Mouse (Mus musculus): ENCODE data around the gene Spred1. TPM values are rescaled to one million over a fixed set of nuclear protein-coding genes. Genes with fewer than 3 reads are reported as not detected.

The Spred1 gene
- polyA plus RNA-seq, 1 experiment from 2014 or later, result 15.7 TPM

DNA sequence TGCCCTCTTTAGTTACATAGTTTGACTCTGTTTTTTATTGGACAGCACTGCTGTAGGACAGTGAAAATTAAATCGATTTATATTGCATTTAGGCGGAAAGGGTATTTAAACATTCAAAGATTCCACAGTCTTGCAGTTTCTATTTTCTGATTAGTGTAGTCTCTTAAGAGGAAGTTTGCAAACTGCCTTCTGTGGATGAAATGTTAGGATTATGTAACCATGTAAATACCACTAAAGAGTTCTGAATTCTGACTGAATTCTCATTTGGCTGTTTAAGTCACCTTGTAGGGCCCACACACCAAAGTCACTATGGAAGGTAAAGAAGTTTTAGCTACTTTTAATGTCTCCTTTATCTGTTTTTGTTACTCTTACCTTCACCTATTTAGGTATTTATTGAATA is 24.9 kb downstream of the Spred1 start:
- Histone ChIP-seq H3K4me2 (replicated peaks) (no peak overlapping the region), H3K4me1 (peaks cover 3% of the 10 kb centered on the region; the same call in 1 of the 2 replicates), H3K27ac (no peak overlapping the region), H3K9me3 (no peaks in the 10 kb centered on the region), H3K4me3 (no peak overlapping the region), H3K9ac (no peak overlapping the region), H3K36me3 (no peaks in the 10 kb centered on the region), H3K27me3 (no peaks in the 10 kb centered on the region)
- ATAC-seq (ENCODE audit: low FRiP score, low read depth), result no peak
- 85% methylated on average over 2 of the region's 2 CpGs for WGBS

DNA sequence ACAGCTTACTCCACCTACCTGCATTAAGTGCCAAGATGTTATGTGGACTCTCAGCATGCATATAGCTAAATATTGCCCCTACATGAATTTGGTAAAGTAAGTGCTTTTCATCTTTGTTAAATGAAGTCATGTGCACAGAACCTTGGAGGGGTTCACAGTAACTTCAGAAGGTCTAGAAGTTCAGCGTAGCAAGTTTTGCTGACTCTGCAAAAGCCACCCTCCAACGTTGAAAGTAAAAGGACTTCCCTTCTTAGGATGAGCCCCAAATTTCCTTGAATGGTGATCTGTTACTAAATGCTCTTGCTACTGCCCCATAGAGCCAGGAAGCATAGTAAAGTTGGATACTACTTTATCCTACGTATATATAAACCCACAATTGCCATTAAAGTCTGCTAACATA is 25.4 kb downstream of the Spred1 start:
- WGBS, result 84% methylated on average over 3 of the region's 3 CpGs
- Histone ChIP-seq H3K27me3 (no peaks in the 10 kb centered on the region), H3K4me2 (replicated peaks) (no peak overlapping the region), H3K9me3 (no peaks in the 10 kb centered on the region), H3K4me3 (no peak overlapping the region), H3K9ac (no peak overlapping the region), H3K4me1 (peaks cover 3% of the 10 kb centered on the region; the same call in 1 of the 2 replicates), H3K27ac (no peak overlapping the region), H3K36me3 (no peaks in the 10 kb centered on the region)
- ATAC-seq (ENCODE audit: low FRiP score, low read depth), result no peak

DNA sequence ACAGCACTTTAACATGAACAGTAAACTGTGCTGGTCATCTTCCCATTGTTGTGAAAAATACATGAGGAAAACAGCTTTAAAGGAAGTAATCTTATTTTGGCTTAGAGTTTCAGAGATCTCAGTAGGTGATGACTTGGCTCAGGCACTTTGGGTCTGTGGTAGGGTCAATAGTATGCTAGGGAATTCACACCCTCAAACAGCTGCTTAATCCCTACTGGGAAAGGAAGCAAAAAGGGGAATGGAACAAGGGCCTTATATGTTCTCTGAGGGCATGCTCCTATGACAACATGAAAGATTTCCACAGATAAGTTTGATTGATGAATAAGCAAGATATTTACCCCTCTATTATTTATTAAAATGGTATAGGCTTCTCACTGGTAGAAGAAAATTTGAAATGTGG is 31.0 kb downstream of the Spred1 start:
- Histone ChIP-seq H3K4me2 (replicated peaks) (no peak overlapping the region), H3K4me1 (peaks cover 3% of the 10 kb centered on the region; the same call in 1 of the 2 replicates), H3K4me3 (no peak overlapping the region), H3K27me3 (no peaks in the 10 kb centered on the region), H3K36me3 (0 out of 2 replicates have a peak, but pooled peaks cover 9% of the 10 kb centered on the region), H3K27ac (no peak overlapping the region), H3K9ac (no peak overlapping the region), H3K9me3 (no peaks in the 10 kb centered on the region)
- no peak for ATAC-seq (ENCODE audit: low FRiP score, low read depth)

- Histone ChIP-seq H3K9ac (no peak overlapping the region), H3K27me3 (no peaks in the 10 kb centered on the region), H3K9me3 (no peaks in the 10 kb centered on the region), H3K36me3 (peaks cover 18% of the 10 kb centered on the region), H3K27ac (no peak overlapping the region), H3K4me3 (no peak overlapping the region), H3K4me1 (no peaks in the 10 kb centered on the region), H3K4me2 (replicated peaks) (no peak overlapping the region)
- WGBS, result 78% methylated on average over 2 of the region's 2 CpGs
- ATAC-seq (ENCODE audit: low FRiP score, low read depth), result no peak
Measured at GRCm38 (mm10) chr2:117168379-117168778, 47.2 kb downstream of the Spred1 start.

DNA sequence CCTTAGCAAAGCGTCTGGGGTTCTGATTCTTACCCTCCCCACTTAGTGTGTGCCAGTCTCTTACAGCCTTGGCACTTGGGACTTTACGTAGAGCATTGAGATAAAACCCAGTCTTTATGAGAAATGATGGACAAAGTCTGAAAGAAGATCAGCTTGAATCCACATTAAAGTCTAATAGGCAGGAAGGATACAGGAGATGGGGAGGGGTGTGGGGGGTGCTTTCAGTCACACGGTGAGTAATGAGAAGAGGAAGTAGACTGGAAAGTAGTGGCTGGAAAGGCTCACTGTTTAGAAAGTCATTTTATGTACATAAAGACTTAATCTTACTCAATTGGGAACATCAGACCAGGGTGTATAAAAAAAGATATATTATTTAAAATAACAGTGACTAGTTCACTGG is 47.9 kb downstream of the Spred1 start:
- Histone ChIP-seq H3K9me3 (no peaks in the 10 kb centered on the region), H3K4me1 (no peaks in the 10 kb centered on the region), H3K27ac (no peak overlapping the region), H3K9ac (no peak overlapping the region), H3K27me3 (no peaks in the 10 kb centered on the region), H3K36me3 (peaks cover 18% of the 10 kb centered on the region), H3K4me3 (no peak overlapping the region), H3K4me2 (replicated peaks) (no peak overlapping the region)
- 69% methylated on average over 3 of the region's 3 CpGs for WGBS
- ATAC-seq (ENCODE audit: low FRiP score, low read depth), result no peak

DNA sequence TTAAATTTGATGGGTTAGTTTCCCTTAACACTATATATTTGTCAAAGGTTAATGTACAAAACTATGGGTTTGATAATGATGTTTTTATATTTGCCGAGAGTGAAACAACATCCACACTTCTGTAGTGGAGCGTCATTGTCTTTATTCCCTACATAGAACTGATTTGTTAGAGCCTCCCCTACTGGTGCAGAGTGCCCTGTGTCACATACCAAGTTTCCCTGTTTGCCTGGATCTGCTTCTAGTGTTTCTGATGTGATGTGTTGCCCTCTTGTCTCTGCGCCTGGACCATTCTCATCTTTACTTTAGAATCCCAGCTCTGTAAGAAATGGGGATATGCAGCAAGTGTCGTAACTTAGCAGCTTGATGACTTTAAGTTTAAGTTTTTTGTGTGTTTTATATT is 51.8 kb downstream of the Spred1 start:
- H3K36me3 ChIP-seq, result peaks cover 38% of the 10 kb centered on the region
- WGBS, result 92% methylated on average over 4 of the region's 4 CpGs
- no peak for ATAC-seq (ENCODE audit: low FRiP score, low read depth)
- no peak overlapping the region for H3K4me2 ChIP-seq (replicated peaks)
- H3K9me3 ChIP-seq, result no peaks in the 10 kb centered on the region
- H3K27ac ChIP-seq, result no peak overlapping the region
- no peaks in the 10 kb centered on the region for H3K27me3 ChIP-seq
- no peak overlapping the region for H3K4me3 ChIP-seq
- no peak overlapping the region for H3K9ac ChIP-seq
- H3K4me1 ChIP-seq, result no peaks in the 10 kb centered on the region

DNA sequence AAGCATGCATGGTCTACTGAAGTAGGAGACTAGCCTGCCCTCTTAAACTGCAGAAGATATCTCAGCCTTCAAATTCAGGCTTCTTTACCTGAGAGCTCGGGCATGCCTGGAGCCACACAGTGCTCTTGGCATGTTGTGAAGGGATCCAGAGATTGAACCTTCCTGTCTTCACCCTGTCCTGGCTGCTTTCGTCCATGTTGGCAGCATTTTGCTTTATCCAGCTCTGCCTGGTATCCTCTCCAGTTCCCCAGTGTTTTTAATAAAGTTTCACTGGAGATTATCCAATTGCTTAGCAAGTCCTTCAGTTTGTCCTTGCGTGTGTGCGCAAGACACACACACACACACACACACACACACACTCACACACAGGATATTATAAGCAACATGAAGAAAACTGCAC is 54.9 kb downstream of the Spred1 start:
- Histone ChIP-seq H3K9me3 (no peaks in the 10 kb centered on the region), H3K4me3 (no peak overlapping the region), H3K27ac (no peak overlapping the region; the same call in 1 of the 2 replicates), H3K27me3 (no peaks in the 10 kb centered on the region), H3K4me1 (no peaks in the 10 kb centered on the region), H3K36me3 (peaks cover 39% of the 10 kb centered on the region), H3K9ac (no peak overlapping the region), H3K4me2 (replicated peaks) (no peak overlapping the region)
- ATAC-seq (ENCODE audit: low FRiP score, low read depth), result no peak
- 88% methylated on average over 4 of the region's 4 CpGs for whole genome bisulfite sequencing

DNA sequence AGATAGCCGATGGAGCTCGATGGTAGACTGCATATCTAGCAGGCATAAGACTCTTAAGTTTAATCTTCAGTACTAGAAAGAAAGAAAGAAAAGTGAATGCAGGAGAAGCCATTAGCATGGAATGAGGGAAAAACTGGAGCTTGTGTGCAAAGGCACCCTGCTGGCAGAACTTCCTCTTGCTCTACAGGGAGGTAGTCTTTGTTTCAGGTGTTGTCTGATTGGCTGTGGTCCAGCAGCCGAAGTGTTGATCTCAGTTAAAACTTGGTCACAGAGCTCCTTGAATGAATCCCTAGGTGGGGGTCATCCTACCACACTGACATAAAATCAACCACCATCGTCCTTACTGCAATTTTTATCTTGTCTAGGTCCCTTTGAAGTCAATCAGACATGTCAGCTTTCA is 55.8 kb downstream of the Spred1 start:
- Histone ChIP-seq H3K4me2 (replicated peaks) (no peak overlapping the region), H3K27ac (no peak overlapping the region), H3K4me3 (no peak overlapping the region), H3K27me3 (no peaks in the 10 kb centered on the region), H3K9me3 (no peaks in the 10 kb centered on the region), H3K9ac (no peak overlapping the region), H3K36me3 (peaks cover 37% of the 10 kb centered on the region), H3K4me1 (no peaks in the 10 kb centered on the region)
- no peak for ATAC-seq (ENCODE audit: low FRiP score, low read depth)
- WGBS, result 62% methylated on average over 4 of the region's 4 CpGs

DNA sequence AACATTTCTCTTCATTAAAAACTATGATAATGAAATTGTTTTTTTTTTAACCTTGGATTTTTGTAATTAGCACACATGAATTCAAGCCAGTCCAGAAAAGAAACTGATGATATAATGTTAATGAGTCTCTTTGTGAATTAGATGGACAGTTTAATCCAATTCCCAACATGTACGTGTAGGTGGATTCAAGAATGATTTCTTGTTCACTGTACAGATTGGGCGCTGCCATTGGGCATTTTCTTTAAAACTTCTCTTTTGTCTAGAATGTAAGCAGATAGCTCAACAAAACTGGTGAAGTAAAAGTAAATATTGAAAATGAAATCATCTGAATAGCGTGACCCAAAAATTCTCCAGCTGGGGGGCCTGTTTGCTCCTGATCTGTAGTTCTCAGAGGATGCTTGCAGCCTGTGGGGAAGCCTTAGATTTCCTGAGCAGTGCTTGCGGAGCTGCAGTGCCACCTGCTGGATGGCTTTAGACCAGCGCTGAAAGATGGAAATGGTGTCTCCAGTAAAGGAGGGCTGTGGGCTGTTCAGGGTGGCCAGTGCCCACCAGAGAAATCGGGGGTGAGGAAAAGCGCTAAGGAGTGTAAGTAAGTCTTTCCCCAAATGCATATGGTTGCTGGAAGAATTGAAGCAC is 59.2 kb downstream of the Spred1 start:
- 44% methylated on average over 7 of the region's 7 CpGs for WGBS
- Histone ChIP-seq H3K9me3 (no peaks in the 10 kb centered on the region), H3K4me3 (no peak overlapping the region), H3K4me1 (no peaks in the 10 kb centered on the region), H3K4me2 (replicated peaks) (no peak overlapping the region), H3K36me3 (peaks cover 57% of the 10 kb centered on the region), H3K27me3 (no peaks in the 10 kb centered on the region), H3K27ac (no peak overlapping the region), H3K9ac (no peak overlapping the region)
- peak; percentile 76; the same call in 1 of the 2 replicates for ATAC-seq (ENCODE audit: low FRiP score, low read depth)

DNA sequence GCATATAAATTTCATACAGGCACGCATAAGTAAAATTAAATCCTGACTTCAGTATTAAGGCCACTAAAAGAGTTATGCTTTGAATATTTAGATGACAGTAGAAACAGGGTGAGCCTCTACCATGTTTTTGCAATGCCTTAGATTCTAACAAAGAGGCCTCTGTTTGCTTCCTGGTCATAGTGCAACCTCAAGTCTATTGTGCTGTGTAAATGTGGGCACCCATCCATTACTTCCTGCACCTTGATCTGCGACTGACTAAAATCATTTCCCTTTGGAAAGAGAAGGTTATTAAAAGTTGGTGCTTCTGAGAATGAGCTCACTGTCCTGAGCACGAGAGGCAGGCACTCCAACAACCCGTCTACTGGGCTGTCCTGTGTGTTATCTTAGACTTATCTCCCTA is 64.4 kb downstream of the Spred1 start:
- no peak overlapping the region for H3K27ac ChIP-seq
- no peak overlapping the region for H3K9ac ChIP-seq
- no peaks in the 10 kb centered on the region for H3K27me3 ChIP-seq
- ATAC-seq (ENCODE audit: low FRiP score, low read depth), result no peak
- H3K36me3 ChIP-seq, result peaks cover 44% of the 10 kb centered on the region
- H3K4me1 ChIP-seq, result peaks cover 5% of the 10 kb centered on the region; the same call in 1 of the 2 replicates
- H3K4me3 ChIP-seq, result no peak overlapping the region
- H3K9me3 ChIP-seq, result no peaks in the 10 kb centered on the region
- no peak overlapping the region for H3K4me2 ChIP-seq (replicated peaks)
- WGBS, result 91% methylated on average over 4 of the region's 4 CpGs

DNA sequence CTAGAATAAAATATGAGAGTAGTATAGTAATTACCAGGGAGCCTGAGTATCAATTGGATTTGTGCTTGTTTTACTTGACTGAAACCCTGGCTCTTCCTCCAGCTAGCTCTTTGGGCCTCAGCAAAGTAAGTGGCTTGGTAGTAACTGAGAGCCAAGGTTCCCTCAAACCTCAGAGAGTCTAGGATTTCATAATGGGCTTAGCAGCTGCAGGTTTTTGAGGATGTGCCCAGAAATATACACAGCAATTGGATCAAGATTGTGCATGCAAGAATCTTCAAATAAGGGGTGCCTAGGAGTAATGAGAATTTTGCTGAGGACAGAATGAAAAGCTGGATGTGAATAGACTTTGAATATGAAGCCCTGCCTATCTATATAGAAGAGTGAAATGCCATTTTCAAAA is 69.7 kb downstream of the Spred1 start:
- Histone ChIP-seq H3K9ac (no peak overlapping the region), H3K27me3 (no peaks in the 10 kb centered on the region), H3K27ac (no peak overlapping the region; the same call in 1 of the 2 replicates), H3K9me3 (no peaks in the 10 kb centered on the region), H3K36me3 (peaks cover 7% of the 10 kb centered on the region), H3K4me2 (replicated peaks) (no peak overlapping the region), H3K4me1 (peaks cover 6% of the 10 kb centered on the region; the same call in 1 of the 2 replicates), H3K4me3 (no peak overlapping the region)
- peak; percentile 84 for ATAC-seq (ENCODE audit: low FRiP score, low read depth)

DNA sequence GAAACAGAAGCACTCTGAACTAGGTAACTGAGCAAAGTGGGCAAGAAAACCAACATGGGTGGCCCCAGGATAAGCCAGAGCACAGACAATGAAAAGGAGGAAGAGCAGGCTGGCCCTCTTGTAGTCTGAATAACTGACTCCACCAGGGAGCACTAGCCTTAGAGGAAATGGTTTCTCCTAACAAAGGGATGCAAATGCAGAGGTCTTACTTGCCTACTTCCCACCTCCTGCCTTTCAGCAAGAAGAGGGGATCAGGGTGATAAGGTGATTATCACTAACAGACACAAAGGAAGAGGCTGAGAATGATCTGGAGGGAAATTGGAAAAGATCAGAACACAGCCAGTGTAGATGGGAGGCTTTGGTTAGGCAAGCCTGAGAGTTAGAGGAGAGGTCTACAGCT is 73.1 kb downstream of the Spred1 start:
- no peak overlapping the region for H3K4me3 ChIP-seq
- no peaks in the 10 kb centered on the region for H3K27me3 ChIP-seq
- no peak for ATAC-seq (ENCODE audit: low FRiP score, low read depth)
- no peaks in the 10 kb centered on the region for H3K9me3 ChIP-seq
- H3K4me1 ChIP-seq, result peaks cover 6% of the 10 kb centered on the region
- no peak overlapping the region for H3K9ac ChIP-seq
- no peak overlapping the region for H3K4me2 ChIP-seq (replicated peaks)
- H3K27ac ChIP-seq, result no peak overlapping the region
- H3K36me3 ChIP-seq, result no peaks in the 10 kb centered on the region

DNA sequence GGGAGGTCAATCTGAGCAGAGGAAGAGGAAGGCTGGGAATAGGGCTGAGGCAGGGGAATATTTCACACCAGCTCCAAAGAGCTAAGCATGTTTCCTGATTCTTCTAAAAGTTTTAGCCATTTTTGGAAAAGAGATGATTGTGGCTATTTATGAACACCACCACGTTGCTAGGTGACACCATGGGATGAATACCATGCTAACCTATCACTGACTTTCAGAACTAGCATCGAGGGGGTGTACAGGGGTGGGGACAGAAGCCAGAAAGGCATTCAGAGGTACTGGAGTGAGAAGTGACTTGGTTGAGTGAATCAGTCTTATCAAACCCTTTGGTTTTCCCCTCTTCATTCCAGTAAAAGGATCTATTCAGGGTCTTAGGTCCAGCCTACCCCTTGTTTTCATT is 74.0 kb downstream of the Spred1 start:
- Histone ChIP-seq H3K4me3 (no peak overlapping the region), H3K9ac (no peak overlapping the region), H3K4me1 (peaks cover 12% of the 10 kb centered on the region), H3K4me2 (replicated peaks) (no peak overlapping the region), H3K36me3 (no peaks in the 10 kb centered on the region), H3K27me3 (no peaks in the 10 kb centered on the region), H3K9me3 (no peaks in the 10 kb centered on the region), H3K27ac (no peak overlapping the region)
- no peak for ATAC-seq (ENCODE audit: low FRiP score, low read depth)
- WGBS, result 72% methylated on average over 2 of the region's 2 CpGs

Measured in limb, embryonic 13.5 days (tissue).